Mouse (Mus musculus) testis, adult 2 months (tissue): ENCODE data around the gene Tnnt3.

ENCODE experiments used
- CTCF ChIP-seq: fragments of 200-500 bp; IDR thresholded peaks from 2 replicates; pipeline ENCODE4 v1.5.1; 2012; ENCODE audit warnings: low read depth, mild to moderate bottlenecking, inconsistent platforms, low read length, moderate library complexity; ENCODE audit not compliant: control insufficient read depth, insufficient read depth, insufficient replicate concordance
- POLR2A ChIP-seq: fragments of 200-500 bp; IDR thresholded peaks from 2 replicates; pipeline ENCODE4 v1.6.1; 2012; ENCODE audit warnings: low read depth, mild to moderate bottlenecking, inconsistent platforms, low read length, moderate library complexity; ENCODE audit not compliant: control insufficient read depth

GRCm38 (mm10) chr7:142499010-142499721, 530 bp downstream of the Tnnt3 start:
- TF ChIP-seq POLR2A (no peak), CTCF (no peak)
